Mouse (Mus musculus) liver, embryonic 15.5 days (tissue): Measurements from ENCODE around the gene Mrpl45. TPM values are rescaled to one million over a fixed set of nuclear protein-coding genes. Genes with fewer than 3 reads are reported as not detected.

Experiments used
- ATAC-seq: fragments of 200-750 bp; cut with Nextera tagmentation; 2 replicates; pipeline ENCODE4 v1.8.0; 2017; ENCODE audit warnings: moderate number of reproducible peaks, mild to moderate bottlenecking, moderate library complexity; ENCODE audit not compliant: insufficient read depth
- H3K27ac ChIP-seq: fragments of 300-500 bp; sonication (generic); replicated peaks from 2 replicates; pipeline ENCODE4 v1.5.1; 2015; ENCODE audit warnings: mild to moderate bottlenecking, inconsistent platforms
- H3K27me3 ChIP-seq: fragments of 300-500 bp; sonication (generic); 2 replicates; pipeline ENCODE4 v1.6.1; 2015; ENCODE audit warnings: mild to moderate bottlenecking, inconsistent platforms
- H3K36me3 ChIP-seq: fragments of 300-500 bp; sonication (generic); replicated peaks from 2 replicates; pipeline ENCODE4 v1.6.1; 2015; ENCODE audit warnings: moderate library complexity, mild to moderate bottlenecking, inconsistent platforms
- H3K4me1 ChIP-seq: fragments of 300-500 bp; sonication (generic); replicated peaks from 2 replicates; pipeline ENCODE4 v1.6.1; 2015; ENCODE audit warnings: inconsistent platforms
- H3K4me2 ChIP-seq: fragments of 300-500 bp; sonication (generic); 2 replicates; pipeline ENCODE4 v1.6.1; 2015; ENCODE audit warnings: moderate library complexity, mild to moderate bottlenecking, inconsistent platforms
- H3K4me3 ChIP-seq: fragments of 300-500 bp; sonication (generic); replicated peaks from 2 replicates; pipeline ENCODE4 v1.5.1; 2015; ENCODE audit warnings: mild to moderate bottlenecking, inconsistent platforms
- H3K9ac ChIP-seq: fragments of 300-500 bp; sonication (generic); 2 replicates; pipeline ENCODE4 v1.6.1; 2015; ENCODE audit warnings: moderate library complexity, mild to moderate bottlenecking, inconsistent platforms
- H3K9me3 ChIP-seq: fragments of 300-500 bp; sonication (generic); replicated peaks from 2 replicates; pipeline ENCODE4 v1.6.1; 2016; ENCODE audit warnings: inconsistent platforms
- WGBS: fragments of 180-500 bp; shearing (Covaris S2); methylation state at CpG from one replicate; pipeline ENCODE4 v1.1.7; 2015; ENCODE audit warnings: mixed read lengths; ENCODE audit not compliant: insufficient replicate concordance; 5-methylcytosine and 5-hydroxymethylcytosine counted together
- polyA plus RNA-seq: library from polyadenylated mRNA; unstranded; fragments of >200 nt; fragmentation: Nextera tagmentation; extraction: Ambion mirVana; gene quantifications from 2 replicates; pipeline ENCODE4 v1.2.1, GENCODE M21; 2015

Gene Mrpl45
- polyA plus RNA-seq, 1 experiment from 2014 or later, result 24.4 TPM

GRCm38 (mm10) chr11:97365556-97365955, 50.0 kb downstream of the Mrpl45 start:
- Histone ChIP-seq H3K4me3 (no peak overlapping the region), H3K4me2 (peak overlapping the region; percentile 98; the same call in 1 of the 2 replicates), H3K9ac (no peak overlapping the region), H3K9me3 (no peaks in the 10 kb centered on the region), H3K36me3 (peaks cover 9% of the 10 kb centered on the region; the same call in 1 of the 2 replicates), H3K4me1 (peaks cover 45% of the 10 kb centered on the region), H3K27ac (no peak overlapping the region), H3K27me3 (no peaks in the 10 kb centered on the region)
- no peak for ATAC-seq
- 50% methylated on average over 1 of the region's 1 CpGs for WGBS

- WGBS, result 79% methylated on average over 5 of the region's 5 CpGs
- Histone ChIP-seq H3K36me3 (peaks cover 9% of the 10 kb centered on the region; the same call in 1 of the 2 replicates), H3K27ac (no peak overlapping the region), H3K4me3 (no peak overlapping the region), H3K27me3 (no peaks in the 10 kb centered on the region), H3K9me3 (no peaks in the 10 kb centered on the region), H3K9ac (no peak overlapping the region), H3K4me2 (no peak overlapping the region), H3K4me1 (peaks cover 32% of the 10 kb centered on the region)
- no peak for ATAC-seq
Observed at GRCm38 (mm10) chr11:97368501-97368900, 53.0 kb downstream of the Mrpl45 start.

- no peak overlapping the region for H3K9ac ChIP-seq
- peaks cover 19% of the 10 kb centered on the region for H3K36me3 ChIP-seq
- no peak overlapping the region for H3K4me2 ChIP-seq
- no peak for ATAC-seq
- no peak overlapping the region for H3K27ac ChIP-seq
- H3K4me3 ChIP-seq, result no peak overlapping the region
- no peaks in the 10 kb centered on the region for H3K9me3 ChIP-seq
- H3K27me3 ChIP-seq, result no peaks in the 10 kb centered on the region
- peaks cover 12% of the 10 kb centered on the region for H3K4me1 ChIP-seq
- WGBS, result 78% methylated on average over 7 of the region's 7 CpGs
Observed at GRCm38 (mm10) chr11:97370329-97371091, 55.0 kb downstream of the Mrpl45 start.

DNA sequence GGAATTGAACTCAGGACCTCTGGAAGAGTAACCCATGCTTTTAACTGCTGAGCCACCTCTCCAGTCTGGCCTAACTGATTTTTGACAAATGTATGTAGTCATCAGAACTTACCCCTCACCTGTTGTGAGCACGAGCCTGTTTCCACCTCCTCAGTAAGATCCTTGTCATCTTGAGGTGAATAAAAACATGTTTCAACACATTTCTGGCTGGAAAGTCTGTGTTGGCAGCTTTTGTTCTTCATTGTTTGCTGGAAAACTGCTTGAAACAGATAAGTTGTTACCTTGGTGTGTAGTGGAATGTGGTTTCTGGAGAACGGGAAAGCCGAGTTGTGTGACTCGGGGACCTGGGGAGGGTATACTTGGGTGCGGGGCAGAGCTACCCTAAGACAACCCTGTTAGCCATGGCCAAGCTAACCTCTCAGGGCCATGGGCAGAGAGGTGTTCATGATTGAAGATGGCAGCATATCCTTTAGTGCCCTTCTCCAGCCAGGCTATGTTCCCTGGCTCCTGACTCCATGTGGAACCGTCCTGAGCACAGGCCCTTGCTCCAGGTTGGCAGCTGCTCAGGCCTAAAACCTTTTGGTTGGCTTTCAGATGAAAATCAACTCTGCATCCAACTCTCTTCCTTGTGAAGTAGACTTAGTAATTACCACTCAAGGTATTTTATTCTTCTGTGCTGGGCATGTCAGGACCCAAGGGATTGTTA, 56.8 kb downstream of the Mrpl45 start:
- Histone ChIP-seq H3K4me1 (no peaks in the 10 kb centered on the region), H3K9ac (no peak overlapping the region), H3K4me3 (no peak overlapping the region), H3K36me3 (peaks cover 26% of the 10 kb centered on the region), H3K9me3 (no peaks in the 10 kb centered on the region), H3K27me3 (no peaks in the 10 kb centered on the region), H3K4me2 (no peak overlapping the region), H3K27ac (no peak overlapping the region)
- 83% methylated on average over 6 of the region's 6 CpGs for WGBS
- no peak for ATAC-seq

DNA sequence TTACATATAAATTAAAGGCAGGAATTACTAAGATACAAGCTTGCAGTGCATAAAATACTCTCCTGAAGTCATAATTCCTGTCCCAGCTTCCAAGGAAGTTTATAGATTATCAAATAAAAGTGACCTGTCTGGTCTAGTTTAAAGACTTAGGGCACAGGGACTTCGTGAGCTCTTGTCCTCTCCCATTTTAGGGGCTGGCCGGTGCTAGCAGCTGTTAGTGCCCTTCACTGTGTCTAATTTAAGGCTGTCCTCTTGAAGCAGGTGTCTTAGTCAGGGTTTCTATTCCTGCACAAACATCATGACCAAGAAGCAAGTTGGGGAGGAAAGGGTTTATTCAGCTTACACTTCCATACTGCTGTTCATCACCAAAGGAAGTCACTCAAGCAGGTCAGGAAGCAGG, 57.9 kb downstream of the Mrpl45 start:
- Histone ChIP-seq H3K4me1 (no peaks in the 10 kb centered on the region), H3K4me2 (no peak overlapping the region), H3K9me3 (no peaks in the 10 kb centered on the region), H3K36me3 (peaks cover 31% of the 10 kb centered on the region), H3K4me3 (no peak overlapping the region), H3K9ac (no peak overlapping the region), H3K27ac (no peak overlapping the region), H3K27me3 (no peaks in the 10 kb centered on the region)
- 79% methylated on average over 2 of the region's 2 CpGs for WGBS
- ATAC-seq, result no peak

Other genes with a start within 250 kb of the Mrpl45 start
- gene Tbx21, start 200.4 kb upstream of the Mrpl45 start, polyA plus RNA-seq, result 0.08 and 0.15 TPM in 2 replicates
- gene Tbkbp1, start 164.2 kb upstream of the Mrpl45 start, polyA plus RNA-seq, result 1.9 and 2.1 TPM in 2 replicates
- gene Kpnb1, start 127.8 kb upstream of the Mrpl45 start, polyA plus RNA-seq, result 18.4 and 18.6 TPM in 2 replicates
- gene Npepps, start 35.1 kb upstream of the Mrpl45 start, polyA plus RNA-seq, result 18.6 and 21.4 TPM in 2 replicates
- 0.01 TPM in 1 of 2 replicates, not detected in the other for gene Gpr179, start 36.4 kb downstream of the Mrpl45 start, polyA plus RNA-seq
- gene Socs7, start 46.8 kb downstream of the Mrpl45 start, polyA plus RNA-seq, result 1.1 and 1.3 TPM in 2 replicates
- gene Arhgap23, start 99.8 kb downstream of the Mrpl45 start, polyA plus RNA-seq, result 6.6 and 9.4 TPM in 2 replicates
- 0.39 and 0.61 TPM in 2 replicates for gene 4933428G20Rik, start 184.6 kb downstream of the Mrpl45 start, polyA plus RNA-seq